Mouse (Mus musculus) bone marrow macrophage, adult 2 months (primary cell): ENCODE measurements at regions not wholly inside any gene's neighbourhood (a gene's known extent, or its start where the extent isn't known, plus 50 kb on each side); places are given as distances from the start of the nearest gene placed in this dataset.

Source experiments
- H3K27ac ChIP-seq: 2 replicates; pipeline ENCODE4 v1.5.1; 2012; ENCODE audit warnings: low read depth, low read length; ENCODE audit not compliant: insufficient read depth
- H3K4me1 ChIP-seq: 2 replicates; pipeline ENCODE4 v1.6.1; 2012; ENCODE audit warnings: low read length; ENCODE audit not compliant: control insufficient read depth, insufficient read depth
- H3K4me3 ChIP-seq: 2 replicates; pipeline ENCODE4 v1.5.1; 2012; ENCODE audit warnings: mild to moderate bottlenecking, low read length, moderate library complexity; ENCODE audit not compliant: insufficient read depth
- CTCF ChIP-seq: IDR thresholded peaks from 2 replicates; pipeline ENCODE4 v1.5.1; 2012; ENCODE audit warnings: low read depth, mild to moderate bottlenecking, low read length, moderate library complexity
- POLR2A ChIP-seq: IDR thresholded peaks from 2 replicates; pipeline ENCODE4 v1.6.1; 2012; ENCODE audit warnings: mild to moderate bottlenecking, low read depth, low read length, borderline replicate concordance

DNA sequence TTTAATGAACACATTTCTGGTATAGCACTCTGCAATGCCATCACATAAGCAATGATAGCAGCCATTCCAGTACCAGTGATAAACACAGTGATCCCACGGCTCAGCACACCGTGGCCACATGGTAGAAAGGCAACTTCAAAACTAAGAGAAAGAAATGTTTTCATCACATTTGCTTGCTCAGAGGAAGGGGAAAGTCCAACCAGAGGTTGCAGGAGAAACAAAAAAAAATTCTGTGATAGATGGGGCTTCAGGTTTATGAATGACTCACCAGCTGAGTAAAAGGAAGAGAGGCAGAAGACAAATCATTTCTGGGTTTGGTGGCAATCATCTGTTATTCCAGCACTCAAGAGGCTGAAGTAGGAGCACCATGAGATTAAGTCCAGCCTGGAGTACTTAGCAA is 103.5 kb downstream of the Gm9733 start:
- TF ChIP-seq CTCF (no peak), POLR2A (no peak)
- Histone ChIP-seq H3K27ac (no peak overlapping the region), H3K4me1 (peaks cover 3% of the 10 kb centered on the region), H3K4me3 (no peak overlapping the region)

DNA sequence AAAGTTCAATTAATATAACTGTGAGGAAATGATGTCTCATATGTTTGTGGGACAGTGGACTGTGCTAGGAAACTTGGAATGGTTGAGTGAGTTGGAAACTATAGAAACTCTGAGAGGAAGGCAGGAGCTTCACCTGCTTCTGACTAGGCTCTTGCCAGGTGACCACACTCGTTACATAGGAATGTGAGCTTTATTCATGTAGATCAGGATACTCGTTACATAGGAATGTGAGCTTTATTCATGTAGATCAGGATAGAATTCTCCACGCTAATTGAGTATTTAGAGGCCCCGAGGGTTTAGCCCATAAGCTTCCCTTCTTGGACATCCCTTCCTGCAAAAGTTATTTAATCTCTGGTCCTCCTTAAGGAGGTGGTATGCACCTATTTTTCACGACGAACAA is 101.9 kb downstream of the Gm9733 start:
- TF ChIP-seq POLR2A (no peak), CTCF (no peak)
- Histone ChIP-seq H3K4me1 (peaks cover 3% of the 10 kb centered on the region), H3K4me3 (no peak overlapping the region), H3K27ac (no peak overlapping the region)

- H3K4me3 ChIP-seq, result no peak overlapping the region
- H3K4me1 ChIP-seq, result peaks cover 3% of the 10 kb centered on the region
- H3K27ac ChIP-seq, result no peak overlapping the region
- TF ChIP-seq CTCF, result no peak
- no peak for TF ChIP-seq POLR2A
Measured at GRCm38 (mm10) chr3:15231433-15231832, 100.7 kb downstream of the Gm9733 start.

DNA sequence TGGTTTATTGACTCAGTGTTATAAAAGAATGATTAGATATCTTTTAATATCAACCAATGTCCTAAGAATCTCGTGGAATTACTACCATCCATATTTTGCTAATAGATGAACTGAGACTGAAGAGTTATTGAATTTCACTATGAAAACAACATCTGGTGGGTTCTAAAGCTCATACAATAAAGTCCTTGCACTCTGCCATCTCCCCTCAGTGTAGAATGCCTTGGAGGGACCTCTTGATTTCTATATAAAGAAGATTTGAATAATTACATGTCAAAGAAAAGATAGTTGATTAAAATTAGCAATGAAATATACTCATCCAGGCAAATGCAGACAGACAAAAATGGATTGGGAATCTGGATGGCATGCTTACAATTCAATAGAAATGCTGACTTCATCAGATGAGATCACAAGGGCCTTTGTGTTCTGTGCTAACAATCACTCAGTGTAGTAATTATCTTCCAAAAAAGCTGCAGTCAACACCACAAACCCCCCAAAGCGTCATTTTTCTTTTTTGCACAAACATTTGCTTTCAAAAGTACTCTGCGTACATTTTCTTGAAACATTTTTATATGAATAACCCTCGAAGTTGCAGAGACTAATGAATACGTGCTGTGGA is 94.2 kb downstream of the Gm9733 start:
- Histone ChIP-seq H3K27ac (no peak overlapping the region), H3K4me1 (no peaks in the 10 kb centered on the region), H3K4me3 (no peak overlapping the region)
- TF ChIP-seq POLR2A, result no peak
- no peak for TF ChIP-seq CTCF

DNA sequence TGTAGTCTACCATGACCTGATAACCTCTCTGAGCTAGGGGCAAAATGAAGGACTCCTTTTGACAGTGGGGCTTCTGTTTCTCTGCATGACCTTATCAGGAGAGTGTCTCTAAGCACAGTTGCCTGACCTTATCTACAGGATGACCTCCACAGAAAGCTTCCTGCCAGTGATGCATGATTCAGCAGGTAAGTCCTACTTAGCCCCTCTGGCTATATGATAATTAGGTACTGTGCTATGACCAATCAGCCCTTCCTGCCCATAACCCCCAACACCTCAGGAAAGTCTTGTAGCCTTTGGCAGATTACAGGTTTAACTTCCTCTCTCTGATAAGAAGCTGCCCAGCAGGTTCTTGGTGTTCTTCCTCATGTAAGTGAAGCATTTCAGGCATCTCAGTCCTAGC is 89.7 kb downstream of the Gm9733 start:
- TF ChIP-seq POLR2A (no peak), CTCF (no peak)
- H3K27ac ChIP-seq, result no peak overlapping the region
- H3K4me3 ChIP-seq, result no peak overlapping the region
- H3K4me1 ChIP-seq, result peaks cover 6% of the 10 kb centered on the region

GRCm38 (mm10) chr3:15243584-15243983 is 88.5 kb downstream of the Gm9733 start:
- H3K4me3 ChIP-seq, result no peak overlapping the region
- no peak for TF ChIP-seq CTCF
- no peak for TF ChIP-seq POLR2A
- H3K4me1 ChIP-seq, result peaks cover 6% of the 10 kb centered on the region
- no peak overlapping the region for H3K27ac ChIP-seq

- H3K27ac ChIP-seq, result no peak overlapping the region
- TF ChIP-seq POLR2A (no peak), CTCF (no peak)
Measured at GRCm38 (mm10) chr3:15244999-15245398, 87.1 kb downstream of the Gm9733 start.

More at GRCm38 (mm10) chr3:15244999-15245398, 87.1 kb downstream of the Gm9733 start:
- Histone ChIP-seq H3K4me3 (no peak overlapping the region), H3K4me1 (peaks cover 6% of the 10 kb centered on the region)
